Mouse (Mus musculus) testis, adult 2 months (tissue): ENCODE measurements around the gene Ccdc188. TPM values are rescaled to one million over a fixed set of nuclear protein-coding genes. Genes with fewer than 3 reads are reported as not detected.

ENCODE experiments used
- H3K27ac ChIP-seq: fragments of 200-500 bp; 2 replicates; pipeline ENCODE4 v1.5.1; 2012; ENCODE audit warnings: low read depth, low read length; ENCODE audit not compliant: control insufficient read depth, insufficient read depth
- H3K27me3 ChIP-seq: fragments of 200-500 bp; 2 replicates; pipeline ENCODE4 v1.6.1; 2012; ENCODE audit warnings: mild to moderate bottlenecking, low read length, moderate library complexity; ENCODE audit not compliant: control insufficient read depth, insufficient read depth
- H3K36me3 ChIP-seq: fragments of 200-500 bp; 2 replicates; pipeline ENCODE4 v1.6.1; 2012; ENCODE audit warnings: mild to moderate bottlenecking, low read length; ENCODE audit not compliant: control insufficient read depth, insufficient read depth
- H3K4me1 ChIP-seq: fragments of 200-500 bp; 2 replicates; pipeline ENCODE4 v1.6.1; 2012; ENCODE audit warnings: low read length; ENCODE audit not compliant: control insufficient read depth, insufficient read depth
- H3K4me3 ChIP-seq: fragments of 200-500 bp; 2 replicates; pipeline ENCODE4 v1.5.1; 2012; ENCODE audit warnings: low read depth, mild to moderate bottlenecking, low read length, moderate library complexity, mixed read lengths; ENCODE audit not compliant: control insufficient read depth
- CTCF ChIP-seq: fragments of 200-500 bp; IDR thresholded peaks from 2 replicates; pipeline ENCODE4 v1.5.1; 2012; ENCODE audit warnings: low read depth, mild to moderate bottlenecking, inconsistent platforms, low read length, moderate library complexity; ENCODE audit not compliant: control insufficient read depth, insufficient read depth, insufficient replicate concordance
- POLR2A ChIP-seq: fragments of 200-500 bp; IDR thresholded peaks from 2 replicates; pipeline ENCODE4 v1.6.1; 2012; ENCODE audit warnings: low read depth, mild to moderate bottlenecking, inconsistent platforms, low read length, moderate library complexity; ENCODE audit not compliant: control insufficient read depth
- polyA plus RNA-seq: library from polyadenylated mRNA; depleted of rRNA; stranded (reverse); fragments of >200 nt; gene quantifications from 2 replicates; pipeline ENCODE4 v1.2.3, GENCODE M21; 2012; rRNA removed

Ccdc188 gene
- polyA plus RNA-seq, 1 experiment, result 103 TPM

DNA sequence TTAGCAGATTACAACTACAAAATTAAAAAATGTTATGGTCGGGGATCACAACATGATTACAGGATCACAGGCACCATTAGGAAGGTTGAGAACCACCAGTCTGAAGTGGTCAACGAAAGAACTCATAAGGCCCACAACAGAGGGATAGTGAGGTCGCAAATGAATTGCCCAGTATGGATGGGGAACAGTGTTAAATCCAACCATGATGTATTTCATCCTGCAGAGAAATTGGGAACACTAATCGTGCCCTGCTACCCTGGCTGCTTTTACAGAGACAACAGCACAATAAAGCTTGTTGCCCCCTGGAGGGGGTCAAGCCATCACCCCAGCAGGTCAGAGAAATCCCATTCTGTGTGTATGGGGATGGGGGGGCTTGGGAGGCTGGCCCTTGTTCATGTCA lies 32.6 kb downstream of the Ccdc188 start:
- Histone ChIP-seq H3K36me3 (no peaks in the 10 kb centered on the region; the same call in 1 of the 2 replicates), H3K4me1 (peaks cover 7% of the 10 kb centered on the region), H3K27me3 (no peaks in the 10 kb centered on the region), H3K27ac (no peak overlapping the region), H3K4me3 (no peak overlapping the region)
- TF ChIP-seq POLR2A (no peak), CTCF (no peak)

GRCm38 (mm10) chr16:18250828-18251790 lies 33.4 kb downstream of the Ccdc188 start:
- H3K27me3 ChIP-seq, result no peaks in the 10 kb centered on the region
- no peak overlapping the region for H3K27ac ChIP-seq
- no peaks in the 10 kb centered on the region; the same call in 1 of the 2 replicates for H3K36me3 ChIP-seq
- no peak overlapping the region for H3K4me3 ChIP-seq
- TF ChIP-seq CTCF, result no peak
- no peak for TF ChIP-seq POLR2A
- peaks cover 7% of the 10 kb centered on the region for H3K4me1 ChIP-seq

DNA sequence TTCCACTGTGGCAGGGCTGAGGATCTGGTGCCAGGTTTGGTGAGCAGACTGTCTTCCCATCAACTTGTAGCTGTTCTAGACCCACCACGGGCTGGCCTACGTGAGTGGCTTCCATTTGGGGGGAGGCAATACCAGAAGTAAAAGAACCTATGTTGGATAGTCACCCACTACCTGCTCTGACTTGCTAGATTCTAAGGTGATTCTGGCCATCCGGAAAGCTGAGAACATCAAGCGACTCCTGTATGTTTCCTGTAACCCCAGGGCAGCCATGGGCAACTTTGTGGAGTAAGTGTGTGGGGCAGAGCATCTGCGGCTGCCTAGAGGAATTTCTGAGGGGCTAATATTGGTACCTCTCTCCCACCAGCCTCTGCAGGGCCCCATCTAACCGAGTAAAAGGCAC lies 35.1 kb downstream of the Ccdc188 start:
- no peak overlapping the region for H3K4me3 ChIP-seq
- H3K4me1 ChIP-seq, result peaks cover 7% of the 10 kb centered on the region
- H3K27ac ChIP-seq, result no peak overlapping the region
- H3K27me3 ChIP-seq, result no peaks in the 10 kb centered on the region
- TF ChIP-seq POLR2A, result no peak
- TF ChIP-seq CTCF, result no peak
- H3K36me3 ChIP-seq, result no peaks in the 10 kb centered on the region; the same call in 1 of the 2 replicates

- H3K4me1 ChIP-seq, result peaks cover 7% of the 10 kb centered on the region
- no peaks in the 10 kb centered on the region; the same call in 1 of the 2 replicates for H3K36me3 ChIP-seq
- no peak overlapping the region for H3K4me3 ChIP-seq
- H3K27me3 ChIP-seq, result no peaks in the 10 kb centered on the region
- no peak for TF ChIP-seq CTCF
- TF ChIP-seq POLR2A, result no peak
- no peak overlapping the region for H3K27ac ChIP-seq
These were observed 36.2 kb downstream of the Ccdc188 start for GRCm38 (mm10) chr16:18253866-18254265.

- Histone ChIP-seq H3K36me3 (no peaks in the 10 kb centered on the region; the same call in 1 of the 2 replicates), H3K27ac (no peak within 1 kb of the TSS), H3K27me3 (no peaks in the 10 kb centered on the region), H3K4me1 (no peaks in the 10 kb centered on the region), H3K4me3 (no peak within 1 kb of the TSS)
- TF ChIP-seq POLR2A, result no peak
- no peak for TF ChIP-seq CTCF
These were observed 40.5 kb downstream of the Ccdc188 start, which contains the start of gene Gm49776 for GRCm38 (mm10) chr16:18258221-18258620. Gm49776 (minus strand) TSS chr16:18258321.

GRCm38 (mm10) chr16:18265024-18265423 lies 47.3 kb downstream of the Ccdc188 start:
- H3K4me1 ChIP-seq, result no peaks in the 10 kb centered on the region
- no peak overlapping the region for H3K27ac ChIP-seq
- H3K27me3 ChIP-seq, result no peaks in the 10 kb centered on the region
- H3K4me3 ChIP-seq, result no peak overlapping the region
- peaks cover 2% of the 10 kb centered on the region; the same call in 1 of the 2 replicates for H3K36me3 ChIP-seq
- TF ChIP-seq CTCF, result no peak

GRCm38 (mm10) chr16:18268182-18268581 lies 50.5 kb downstream of the Ccdc188 start:
- H3K27ac ChIP-seq, result no peak overlapping the region
- no peaks in the 10 kb centered on the region for H3K27me3 ChIP-seq
- no peaks in the 10 kb centered on the region for H3K4me1 ChIP-seq
- peaks cover 2% of the 10 kb centered on the region; the same call in 1 of the 2 replicates for H3K36me3 ChIP-seq
- H3K4me3 ChIP-seq, result no peak overlapping the region
- TF ChIP-seq CTCF, result no peak
- TF ChIP-seq POLR2A, result no peak

Other genes starting within 250 kb of the Ccdc188 start
- gene Vpreb2, start 237.5 kb upstream of the Ccdc188 start, polyA plus RNA-seq, result not detected in 2 replicates
- gene Dgcr6, start 165.0 kb upstream of the Ccdc188 start, polyA plus RNA-seq, result 315 and 372 TPM in 2 replicates
- 4.4 and 5.1 TPM in 2 replicates for gene Prodh, start 127.7 kb upstream of the Ccdc188 start, polyA plus RNA-seq
- gene Rtn4r, start 90.2 kb upstream of the Ccdc188 start, polyA plus RNA-seq, result 0.11 and 0.18 TPM in 2 replicates
- gene Zdhhc8, start 17.3 kb downstream of the Ccdc188 start, polyA plus RNA-seq, result 4.3 and 5.5 TPM in 2 replicates
- gene Trmt2a, start 30.8 kb downstream of the Ccdc188 start, polyA plus RNA-seq, result 23.5 and 24.9 TPM in 2 replicates
- gene Ranbp1, start 30.9 kb downstream of the Ccdc188 start, polyA plus RNA-seq, result 64.4 and 76.0 TPM in 2 replicates
- gene Gm49776, start 40.4 kb downstream of the Ccdc188 start, polyA plus RNA-seq, result 0.38 and 0.58 TPM in 2 replicates
- 23.3 and 28.9 TPM in 2 replicates for gene Dgcr8, start 71.4 kb downstream of the Ccdc188 start, polyA plus RNA-seq
- 10.9 and 11.6 TPM in 2 replicates for gene Tango2, start 130.2 kb downstream of the Ccdc188 start, polyA plus RNA-seq
- 7.8 and 10.9 TPM in 2 replicates for gene Arvcf, start 130.3 kb downstream of the Ccdc188 start, polyA plus RNA-seq
- gene Txnrd2, start 208.5 kb downstream of the Ccdc188 start, polyA plus RNA-seq, result 4.3 and 4.5 TPM in 2 replicates
- gene Comt, start 209.0 kb downstream of the Ccdc188 start, polyA plus RNA-seq, result 12.2 and 20.1 TPM in 2 replicates